Mouse (Mus musculus): ENCODE data around the gene Gtf2a2. TPM values are rescaled to one million over a fixed set of nuclear protein-coding genes. Genes with fewer than 3 reads are reported as not detected.

Gtf2a2 gene
- 10 to 100 TPM; 44.2 to 50.9 TPM for total RNA-seq (2023)

GRCm38 (mm10) chr9:70012408-70012901 lies at the start of gene Gtf2a2:
Gtf2a2 (plus strand) TSS chr9:70012550.

GRCm38 (mm10) chr9:69989303-69990121 lies 22.8 kb upstream of the Gtf2a2 start, which contains the start of gene Bnip2:
Bnip2 (plus strand) TSS chr9:69989466.

GRCm38 (mm10) chr9:70037988-70038387 lies 25.6 kb downstream of the Gtf2a2 start, which contains the start of gene Gcnt3:
Gcnt3 (minus strand) TSS chr9:70038088.

Other genes starting within 250 kb of the Gtf2a2 start
- gene Bnip2, start 23.1 kb upstream of the Gtf2a2 start, total RNA-seq (2023), result 100 to 1,000 TPM in 1 of 2 experiments, 10 to 100 TPM in 1; 83.1 to 103 TPM
- not detected for gene Gcnt3, start 25.5 kb downstream of the Gtf2a2 start, total RNA-seq (2023)
- not detected for gene Fam81a, start 130.0 kb downstream of the Gtf2a2 start, total RNA-seq (2023)
- under 1 TPM; 0.90 to 0.95 TPM for gene Myo1e, start 194.8 kb downstream of the Gtf2a2 start, total RNA-seq (2023)

All from neutrophil, adult 83 days (primary cell).